Mouse (Mus musculus) MEL (cell line): Measurements from ENCODE around the gene Gm20696.

Experiments used
- CHD2 ChIP-seq: IDR thresholded peaks from 2 replicates; pipeline ENCODE4 v1.6.1; 2011; ENCODE audit warnings: low read length, improper control_type of control experiment
- EP300 ChIP-seq, 2 experiments: IDR thresholded peaks; 2 replicates each; pipeline ENCODE4 v1.6.1; 2011; ENCODE audit warnings: improper control_type of control experiment in 2 of 2, low read length in 2 of 2, low read depth in 1 of 2, mild to moderate bottlenecking in 1 of 2
- JUND ChIP-seq: IDR thresholded peaks from 2 replicates; pipeline ENCODE4 v1.6.1; 2011; ENCODE audit warnings: low read depth, mild to moderate bottlenecking, improper control_type of control experiment, low read length
- MEF2A ChIP-seq: IDR thresholded peaks from 2 replicates; pipeline ENCODE4 v1.6.1; 2014; ENCODE audit warnings: low read depth, mild to moderate bottlenecking, inconsistent platforms, low read length, improper control_type of control experiment; ENCODE audit not compliant: poor library complexity, insufficient replicate concordance, severe bottlenecking; ENCODE audit errors: extremely low read depth

GRCm38 (mm10) chr6:99281433-99281832 lies 385.2 kb downstream of the Gm20696 start:
- TF ChIP-seq CHD2 (no peak), JUND (no peak), EP300 (IDR thresholded peaks at IDR 0.05; ENCODE audit: low read depth in 1 of 2, low read length in 2 of 2) (no peak), MEF2A (no peak)
